Mouse (Mus musculus) intestine, embryonic 16.5 days (tissue): Measurements from ENCODE around the gene Taar6. TPM values are rescaled to one million over a fixed set of nuclear protein-coding genes. Genes with fewer than 3 reads are reported as not detected.

Experiments
- ATAC-seq: fragments of 200-750 bp; cut with Nextera tagmentation; 2 replicates; pipeline ENCODE4 v1.8.0; 2017; ENCODE audit warnings: moderate TSS enrichment, moderate library complexity
- H3K27ac ChIP-seq: fragments of 300-500 bp; sonication (generic); 2 replicates; pipeline ENCODE4 v1.5.1; 2014; ENCODE audit warnings: mild to moderate bottlenecking, low read length
- H3K27me3 ChIP-seq: fragments of 300-500 bp; sonication (generic); replicated peaks from 2 replicates; pipeline ENCODE4 v1.6.1; 2014; ENCODE audit warnings: low read length, control low read depth, mixed read lengths; ENCODE audit not compliant: control insufficient read depth, insufficient read depth
- H3K36me3 ChIP-seq: fragments of 300-500 bp; sonication (generic); 2 replicates; pipeline ENCODE4 v1.6.1; 2014; ENCODE audit warnings: low read length, control low read depth; ENCODE audit not compliant: control insufficient read depth, insufficient read depth
- H3K4me1 ChIP-seq: fragments of 300-500 bp; sonication (generic); 2 replicates; pipeline ENCODE4 v1.6.1; 2014; ENCODE audit warnings: low read length, control low read depth, mixed read lengths; ENCODE audit not compliant: control insufficient read depth, insufficient read depth
- H3K4me2 ChIP-seq: fragments of 300-500 bp; sonication (generic); 2 replicates; pipeline ENCODE4 v1.6.1; 2014; ENCODE audit warnings: low read depth, low read length, control low read depth
- H3K4me3 ChIP-seq: fragments of 300-500 bp; sonication (generic); 2 replicates; pipeline ENCODE4 v1.5.1; 2014; ENCODE audit warnings: mild to moderate bottlenecking, low read length
- H3K9ac ChIP-seq: fragments of 300-500 bp; sonication (generic); 2 replicates; pipeline ENCODE4 v1.6.1; 2014; ENCODE audit warnings: low read depth, low read length
- H3K9me3 ChIP-seq: fragments of 300-500 bp; sonication (generic); 2 replicates; pipeline ENCODE4 v1.6.1; 2016; ENCODE audit warnings: low read length, control low read depth; ENCODE audit not compliant: control insufficient read depth
- WGBS: fragments of 180-500 bp; shearing (Covaris S2); extraction: QIAGEN DNeasy Blood & Tissue Kit; methylation state at CpG from one replicate; pipeline ENCODE4 v1.1.7; 2014; 5-methylcytosine and 5-hydroxymethylcytosine counted together
- polyA plus RNA-seq: library from polyadenylated mRNA; unstranded; fragments of >200 nt; fragmentation: Nextera tagmentation; extraction: Ambion mirVana; gene quantifications from 2 replicates; pipeline ENCODE4 v1.2.1, GENCODE M21; 2015

The Taar6 gene
- polyA plus RNA-seq, 1 experiment from 2014 or later: not detected

DNA sequence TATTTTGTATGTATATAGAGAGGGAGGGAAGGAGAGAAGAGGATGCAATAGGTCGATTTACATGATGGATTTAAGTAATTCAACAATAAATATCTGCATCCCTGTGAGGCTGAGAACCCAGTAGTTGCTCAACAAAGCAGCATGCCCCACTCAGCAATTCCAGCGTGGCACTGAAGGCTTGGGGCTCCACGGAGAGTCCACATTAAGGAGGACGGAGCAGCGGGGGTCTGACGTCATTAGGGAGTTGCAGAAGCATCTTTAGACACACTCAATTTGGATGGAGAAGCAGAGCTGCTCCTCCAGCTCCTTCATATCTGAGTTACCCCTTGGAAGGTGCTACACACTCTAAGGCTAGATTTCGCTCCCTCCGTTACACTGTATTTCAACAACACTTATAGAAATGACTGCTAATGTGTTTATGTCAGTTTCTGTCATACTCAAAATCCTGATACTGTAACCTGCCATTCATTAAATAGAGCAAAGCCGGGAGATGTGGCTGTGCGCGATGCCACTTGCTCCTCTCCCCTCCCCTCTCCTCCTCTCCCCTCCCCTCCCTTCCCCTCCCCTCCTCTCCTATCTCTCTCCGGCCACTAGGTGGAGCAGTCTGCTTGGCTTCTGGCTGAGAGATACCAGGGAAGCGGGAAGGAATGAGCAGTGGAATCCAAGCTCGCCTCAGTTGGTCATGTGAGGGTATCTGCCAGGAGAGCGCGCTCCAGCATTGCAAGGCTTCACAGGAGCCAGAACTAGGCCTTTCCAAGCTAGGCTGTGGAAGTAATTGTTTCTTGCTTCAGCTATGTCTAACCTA is 6.3 kb downstream of the Taar6 start:
- peak; percentile 87 for ATAC-seq
- Histone ChIP-seq H3K27me3 (no peaks in the 10 kb centered on the region), H3K9ac (no peak overlapping the region), H3K4me2 (no peak overlapping the region), H3K4me1 (no peaks in the 10 kb centered on the region), H3K9me3 (no peaks in the 10 kb centered on the region), H3K27ac (no peak overlapping the region), H3K4me3 (no peak overlapping the region), H3K36me3 (no peaks in the 10 kb centered on the region)
- 47% methylated on average over 16 of the region's 16 CpGs for WGBS

GRCm38 (mm10) chr10:23977958-23978357 is 7.5 kb downstream of the Taar6 start:
- H3K9ac ChIP-seq: no peak overlapping the region
- H3K36me3 ChIP-seq: no peaks in the 10 kb centered on the region
- no peak overlapping the region for H3K27ac ChIP-seq
- H3K4me3 ChIP-seq: no peak overlapping the region
- no peaks in the 10 kb centered on the region for H3K9me3 ChIP-seq
- no peak for ATAC-seq
- no peak overlapping the region for H3K4me2 ChIP-seq
- no peaks in the 10 kb centered on the region for H3K27me3 ChIP-seq
- 51% methylated on average over 4 of the region's 4 CpGs for WGBS
- no peaks in the 10 kb centered on the region for H3K4me1 ChIP-seq

DNA sequence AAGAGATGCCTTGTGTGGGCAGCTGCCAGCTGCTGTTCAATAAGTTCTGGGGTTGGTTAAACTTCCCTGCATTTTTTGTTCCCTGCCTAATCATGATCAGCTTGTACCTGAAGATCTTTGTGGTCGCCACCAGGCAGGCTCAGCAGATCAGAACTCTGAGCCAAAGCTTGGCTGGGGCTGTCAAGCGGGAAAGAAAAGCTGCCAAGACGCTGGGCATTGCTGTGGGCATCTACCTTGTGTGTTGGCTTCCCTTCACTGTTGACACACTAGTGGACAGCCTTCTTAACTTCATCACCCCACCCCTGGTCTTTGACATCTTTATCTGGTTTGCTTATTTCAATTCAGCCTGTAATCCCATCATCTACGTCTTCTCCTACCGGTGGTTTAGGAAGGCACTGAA is 14.2 kb downstream of the Taar6 start:
- 73% methylated on average over 5 of the region's 5 CpGs for WGBS
- H3K27ac ChIP-seq: no peak overlapping the region
- no peaks in the 10 kb centered on the region for H3K9me3 ChIP-seq
- H3K36me3 ChIP-seq: no peaks in the 10 kb centered on the region
- no peaks in the 10 kb centered on the region for H3K27me3 ChIP-seq
- H3K4me1 ChIP-seq: no peaks in the 10 kb centered on the region
- no peak overlapping the region for H3K9ac ChIP-seq
- H3K4me3 ChIP-seq: no peak overlapping the region
- ATAC-seq: no peak
- H3K4me2 ChIP-seq: no peak overlapping the region

GRCm38 (mm10) chr10:23970656-23971165 is 14.7 kb downstream of the Taar6 start, which contains the start of gene Taar5:
Gene Taar5, plus strand, starts transcription at chr10:23970706.
- no peak within 1 kb of the TSS for H3K27ac ChIP-seq
- ATAC-seq: no peak
- no peaks in the 10 kb centered on the region for H3K4me1 ChIP-seq
- H3K36me3 ChIP-seq: no peaks in the 10 kb centered on the region
- H3K9ac ChIP-seq: no peak within 1 kb of the TSS
- H3K9me3 ChIP-seq: no peaks in the 10 kb centered on the region
- no peaks in the 10 kb centered on the region for H3K27me3 ChIP-seq
- 88% methylated on average over 11 of the region's 11 CpGs for WGBS
- H3K4me2 ChIP-seq: no peak within 1 kb of the TSS
- H3K4me3 ChIP-seq: no peak within 1 kb of the TSS

DNA sequence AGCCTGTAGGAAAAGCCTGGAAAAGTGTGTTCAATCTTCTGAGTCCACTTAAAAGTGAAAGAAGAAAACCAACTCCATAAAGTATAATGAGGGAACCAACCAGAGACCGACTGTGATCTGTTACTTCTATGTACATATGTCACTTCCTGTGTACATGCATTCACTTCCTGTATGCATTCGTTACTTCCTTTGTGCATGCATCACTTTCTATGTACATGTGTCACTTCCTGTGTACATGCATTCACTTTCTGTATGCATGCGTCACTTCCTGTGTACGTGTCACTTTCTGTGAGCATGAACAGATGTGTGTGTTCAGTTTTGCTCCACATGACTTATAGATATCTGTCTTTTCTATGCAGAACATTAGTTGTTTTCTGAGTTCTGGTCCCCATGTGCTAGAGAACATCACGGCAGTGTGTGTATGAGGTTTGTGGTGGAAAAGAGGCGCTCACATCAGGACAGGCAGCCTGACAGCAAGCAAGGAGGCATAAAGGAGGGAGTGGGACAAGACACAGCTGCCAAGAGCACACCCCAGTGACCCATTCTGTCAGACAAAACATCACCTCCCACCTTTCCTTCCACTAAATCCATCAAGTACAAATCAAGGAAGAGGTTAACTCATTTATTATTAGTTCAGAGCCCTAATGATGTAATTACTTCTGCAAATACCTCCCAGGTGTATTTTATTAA is 20.4 kb downstream of the Taar6 start:
- H3K4me3 ChIP-seq: no peak overlapping the region
- H3K9ac ChIP-seq: no peak overlapping the region
- no peaks in the 10 kb centered on the region for H3K9me3 ChIP-seq
- no peak for ATAC-seq
- WGBS: 84% methylated on average over 6 of the region's 6 CpGs
- H3K27ac ChIP-seq: no peak overlapping the region
- no peak overlapping the region for H3K4me2 ChIP-seq
- H3K27me3 ChIP-seq: no peaks in the 10 kb centered on the region
- H3K4me1 ChIP-seq: no peaks in the 10 kb centered on the region
- H3K36me3 ChIP-seq: no peaks in the 10 kb centered on the region

GRCm38 (mm10) chr10:23963444-23963843 is 22.0 kb downstream of the Taar6 start:
- Histone ChIP-seq H3K4me3 (no peak overlapping the region), H3K27ac (no peak overlapping the region), H3K4me2 (no peak overlapping the region), H3K9ac (no peak overlapping the region), H3K36me3 (no peaks in the 10 kb centered on the region), H3K4me1 (no peaks in the 10 kb centered on the region), H3K27me3 (no peaks in the 10 kb centered on the region), H3K9me3 (no peaks in the 10 kb centered on the region)
- no peak for ATAC-seq
- WGBS: 42% methylated on average over 3 of the region's 3 CpGs

DNA sequence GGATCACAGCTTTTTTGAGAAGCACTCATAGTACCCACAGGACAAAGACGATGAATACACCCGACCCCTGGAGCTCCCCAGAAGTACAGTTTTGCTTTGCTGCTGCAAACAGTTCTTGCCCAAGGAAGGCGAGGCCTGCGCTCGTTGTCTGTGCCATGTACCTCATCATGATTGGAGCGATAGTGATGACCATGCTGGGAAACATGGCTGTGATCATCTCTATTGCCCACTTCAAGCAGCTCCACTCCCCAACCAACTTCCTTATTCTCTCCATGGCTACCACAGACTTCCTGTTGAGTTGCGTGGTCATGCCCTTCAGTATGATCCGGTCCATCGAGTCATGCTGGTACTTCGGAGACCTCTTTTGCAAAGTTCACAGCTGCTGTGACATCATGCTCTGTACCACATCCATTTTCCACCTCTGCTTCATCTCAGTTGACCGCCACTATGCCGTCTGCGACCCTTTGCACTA is 25.0 kb downstream of the Taar6 start, which contains the start of gene Taar4:
Gene Taar4, plus strand, starts transcription at position 51 of the 472 bp plus-strand sequence.
- no peak for ATAC-seq
- no peak within 1 kb of the TSS for H3K27ac ChIP-seq

DNA sequence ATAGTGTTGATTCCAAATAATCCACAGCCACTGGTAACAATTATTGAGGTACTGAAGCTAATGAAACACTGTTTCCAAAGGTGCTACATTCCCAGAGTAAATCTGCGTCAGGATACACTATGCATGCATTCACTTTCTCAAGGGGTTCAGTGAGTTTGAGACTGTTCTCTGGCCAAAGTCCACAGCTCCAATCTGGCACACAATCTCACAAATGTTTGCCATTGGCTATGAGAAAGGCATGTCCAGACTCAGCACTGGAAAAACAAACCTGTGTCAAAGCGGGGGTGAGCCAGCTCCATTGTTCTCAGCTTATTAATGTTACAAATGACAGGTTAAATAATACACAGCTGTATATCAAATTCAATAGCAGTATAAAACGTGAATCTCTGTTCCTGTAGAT is 26.4 kb downstream of the Taar6 start:
- ATAC-seq: peak; percentile 70
- Histone ChIP-seq H3K9me3 (no peaks in the 10 kb centered on the region), H3K27ac (no peak overlapping the region), H3K27me3 (no peaks in the 10 kb centered on the region), H3K4me2 (no peak overlapping the region), H3K36me3 (no peaks in the 10 kb centered on the region), H3K9ac (no peak overlapping the region), H3K4me1 (no peaks in the 10 kb centered on the region), H3K4me3 (no peak overlapping the region)
- 45% methylated on average over 3 of the region's 3 CpGs for WGBS

More for the DNA sequence above, 25.0 kb downstream of the Taar6 start, which contains the start of gene Taar4:
- Histone ChIP-seq H3K4me2 (no peak within 1 kb of the TSS), H3K36me3 (no peaks in the 10 kb centered on the region), H3K27me3 (no peaks in the 10 kb centered on the region), H3K9ac (no peak within 1 kb of the TSS), H3K9me3 (no peaks in the 10 kb centered on the region), H3K4me1 (no peaks in the 10 kb centered on the region), H3K4me3 (no peak within 1 kb of the TSS)
- 94% methylated on average over 13 of the region's 13 CpGs for WGBS

DNA sequence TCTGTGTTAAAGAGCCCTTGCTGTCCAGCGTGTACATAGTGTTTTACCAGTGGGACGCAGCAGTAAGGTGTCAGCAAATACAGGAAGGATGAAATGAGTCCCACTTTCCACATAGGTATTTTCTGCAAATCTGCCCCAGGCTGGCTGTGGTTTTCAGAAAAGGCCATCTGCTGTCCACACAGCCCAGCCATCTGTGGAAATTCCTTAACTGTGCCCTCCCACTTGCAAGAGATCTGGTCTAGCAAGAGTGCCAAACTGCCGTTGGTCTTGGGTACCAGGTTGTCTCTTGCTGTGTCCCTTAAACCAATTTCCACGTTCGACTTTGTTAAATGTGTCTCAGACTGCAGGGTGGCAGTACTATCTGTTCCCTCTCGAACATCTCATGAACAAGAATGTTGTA is 33.7 kb downstream of the Taar6 start:
- WGBS: 79% methylated on average over 6 of the region's 6 CpGs
- no peak overlapping the region for H3K4me2 ChIP-seq
- H3K9ac ChIP-seq: no peak overlapping the region
- H3K4me3 ChIP-seq: no peak overlapping the region
- H3K27me3 ChIP-seq: no peaks in the 10 kb centered on the region
- H3K4me1 ChIP-seq: 0 out of 2 replicates have a peak, but pooled peaks cover 2% of the 10 kb centered on the region
- no peaks in the 10 kb centered on the region for H3K36me3 ChIP-seq
- H3K9me3 ChIP-seq: no peaks in the 10 kb centered on the region
- H3K27ac ChIP-seq: no peak overlapping the region
- no peak for ATAC-seq
